Mouse (Mus musculus) erythroblast, embryonic 14.5 days (primary cell): ENCODE data around the gene Trib2. TPM values are rescaled to one million over a fixed set of nuclear protein-coding genes. Genes with fewer than 3 reads are reported as not detected.
A peak's percentile ranks its signal among the peaks of the same experiment; 100 is the strongest.

Experiments
- H3K27me3 ChIP-seq: 2 replicates; pipeline ENCODE4 v1.6.1; 2012; ENCODE audit warnings: inconsistent platforms; ENCODE audit not compliant: control insufficient read depth
- H3K36me3 ChIP-seq: 2 replicates; pipeline ENCODE4 v1.6.1; 2012; ENCODE audit warnings: mild to moderate bottlenecking, inconsistent platforms; ENCODE audit not compliant: control insufficient read depth
- H3K4me1 ChIP-seq: 2 replicates; pipeline ENCODE4 v1.6.1; 2012; ENCODE audit warnings: inconsistent platforms; ENCODE audit not compliant: control insufficient read depth
- H3K4me3 ChIP-seq: replicated peaks from 2 replicates; pipeline ENCODE3; 2012; ENCODE audit warnings: moderate library complexity, mild to moderate bottlenecking, inconsistent platforms
- H3K9me3 ChIP-seq: 2 replicates; pipeline ENCODE4 v1.6.1; 2012; ENCODE audit warnings: low read length, inconsistent platforms, mixed read lengths; ENCODE audit not compliant: control insufficient read depth
- GATA1 ChIP-seq: IDR thresholded peaks from 2 replicates; pipeline ENCODE4 v1.6.1; 2012; ENCODE audit warnings: low read length, inconsistent platforms, mixed read lengths
- TAL1 ChIP-seq: IDR thresholded peaks from 3 replicates; pipeline ENCODE4 v1.6.1; 2012; ENCODE audit warnings: low read length, inconsistent platforms, mixed read lengths
- polyA plus RNA-seq: library from polyadenylated mRNA; stranded (reverse); fragments of >175 nt; gene quantifications from 2 replicates; pipeline ENCODE4 v1.2.3, GENCODE M21; 2012

The Trib2 gene
- polyA plus RNA-seq, 1 experiment: not detected

DNA sequence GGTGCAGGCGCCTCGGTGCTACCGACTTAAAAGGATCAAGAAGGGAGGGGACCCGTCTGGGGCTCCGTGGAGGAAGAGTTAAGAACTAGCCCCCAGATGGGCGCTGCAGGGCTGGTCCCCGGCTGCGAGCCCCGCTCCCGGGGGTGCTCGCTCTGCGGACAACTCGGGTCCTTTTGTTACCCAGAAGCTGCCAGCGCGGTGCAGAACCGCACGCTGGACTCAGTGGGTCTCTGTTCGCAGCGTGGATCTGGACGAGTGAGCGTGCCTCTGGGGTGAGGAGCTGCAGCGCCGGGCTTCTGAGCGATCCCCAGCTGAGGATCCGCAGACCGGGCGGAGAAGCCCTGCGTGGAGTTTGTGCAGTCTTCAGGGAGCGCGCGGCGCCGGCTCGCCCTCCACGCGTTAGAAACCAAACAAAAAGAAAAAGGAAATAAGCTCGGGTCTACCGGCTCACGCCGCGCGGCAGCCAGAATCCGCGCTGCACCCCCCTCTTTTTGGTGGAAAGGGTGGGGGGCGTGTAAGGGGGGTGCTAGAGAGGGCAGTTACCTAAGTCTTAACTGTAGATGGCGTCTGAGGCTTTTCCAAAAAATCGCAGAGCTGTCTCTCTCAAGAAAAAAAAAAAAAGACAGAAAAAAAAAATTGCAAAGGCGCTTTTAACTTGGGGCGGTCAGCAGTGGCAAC, 1.0 kb downstream of the Trib2 start:
- Histone ChIP-seq H3K36me3 (no peaks in the 10 kb centered on the region), H3K4me1 (peaks cover 18% of the 10 kb centered on the region), H3K9me3 (no peaks in the 10 kb centered on the region), H3K27me3 (peaks cover 44% of the 10 kb centered on the region), H3K4me3 (peak overlapping the region; percentile 65)
- TF ChIP-seq TAL1 (no peak), GATA1 (no peak)

- Histone ChIP-seq H3K36me3 (no peaks in the 10 kb centered on the region), H3K4me1 (peaks cover 18% of the 10 kb centered on the region), H3K9me3 (no peaks in the 10 kb centered on the region), H3K27me3 (peaks cover 44% of the 10 kb centered on the region), H3K4me3 (peak overlapping the region; percentile 65)
- TF ChIP-seq GATA1: no peak
- TF ChIP-seq TAL1: no peak
Measured at GRCm38 (mm10) chr12:15815170-15815575, 1.5 kb downstream of the Trib2 start.

DNA sequence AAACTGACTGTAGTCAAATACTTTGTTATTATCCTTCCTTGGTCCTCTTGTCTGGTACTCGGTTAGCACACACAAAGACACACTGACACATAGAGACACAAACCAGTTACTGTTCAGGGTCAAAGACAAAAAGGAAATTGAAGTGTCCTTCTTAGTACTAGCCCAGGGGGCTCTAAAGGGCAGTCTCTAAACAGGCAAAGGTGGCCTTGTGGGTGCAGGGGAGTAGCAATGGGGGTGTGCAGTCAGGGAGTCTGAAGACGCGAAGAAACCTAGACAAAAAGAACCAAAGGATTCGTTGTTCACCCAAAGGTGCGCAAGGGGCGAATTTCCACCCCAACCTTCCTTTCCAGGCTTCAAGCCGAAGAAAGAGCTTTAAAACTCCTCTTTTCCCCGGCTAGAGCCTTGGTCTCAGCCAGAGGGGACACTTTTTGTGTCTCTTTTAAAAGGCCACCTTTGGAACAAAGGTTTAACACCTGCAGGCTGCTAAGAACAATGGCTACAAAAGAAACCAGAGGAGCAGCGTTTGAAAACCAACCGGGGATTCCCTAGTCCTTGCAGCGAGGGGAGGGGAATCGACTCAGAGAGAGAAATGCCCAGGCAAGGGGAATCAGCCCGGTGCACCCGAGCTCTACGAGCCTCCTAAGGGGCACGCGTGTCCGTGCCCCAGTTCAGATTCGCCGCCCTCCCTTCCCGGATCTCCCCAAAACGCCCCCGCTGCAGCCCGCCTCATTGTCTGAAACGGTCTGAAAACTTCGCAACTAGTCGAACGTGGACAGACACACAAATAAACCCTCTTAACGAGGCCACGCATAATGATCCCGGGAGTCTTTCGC, 2.3 kb downstream of the Trib2 start:
- Histone ChIP-seq H3K9me3 (no peaks in the 10 kb centered on the region), H3K27me3 (peaks cover 44% of the 10 kb centered on the region)
- no peak for TF ChIP-seq TAL1
- no peak for TF ChIP-seq GATA1

GRCm38 (mm10) chr12:15813819-15814165, 2.9 kb downstream of the Trib2 start:
- Histone ChIP-seq H3K9me3 (no peaks in the 10 kb centered on the region), H3K4me1 (peaks cover 18% of the 10 kb centered on the region), H3K27me3 (peaks cover 44% of the 10 kb centered on the region), H3K4me3 (no peak overlapping the region), H3K36me3 (no peaks in the 10 kb centered on the region)
- TF ChIP-seq TAL1 (no peak), GATA1 (no peak)

More for the DNA sequence above, 2.3 kb downstream of the Trib2 start:
- Histone ChIP-seq H3K4me1 (peaks cover 18% of the 10 kb centered on the region), H3K36me3 (no peaks in the 10 kb centered on the region), H3K4me3 (peak overlapping the region; percentile 65)

GRCm38 (mm10) chr12:15813133-15813818, 3.4 kb downstream of the Trib2 start:
- Histone ChIP-seq H3K36me3 (no peaks in the 10 kb centered on the region), H3K27me3 (peaks cover 44% of the 10 kb centered on the region), H3K4me1 (peaks cover 19% of the 10 kb centered on the region), H3K9me3 (no peaks in the 10 kb centered on the region), H3K4me3 (no peak overlapping the region)
- TF ChIP-seq TAL1: no peak
- TF ChIP-seq GATA1: no peak

DNA sequence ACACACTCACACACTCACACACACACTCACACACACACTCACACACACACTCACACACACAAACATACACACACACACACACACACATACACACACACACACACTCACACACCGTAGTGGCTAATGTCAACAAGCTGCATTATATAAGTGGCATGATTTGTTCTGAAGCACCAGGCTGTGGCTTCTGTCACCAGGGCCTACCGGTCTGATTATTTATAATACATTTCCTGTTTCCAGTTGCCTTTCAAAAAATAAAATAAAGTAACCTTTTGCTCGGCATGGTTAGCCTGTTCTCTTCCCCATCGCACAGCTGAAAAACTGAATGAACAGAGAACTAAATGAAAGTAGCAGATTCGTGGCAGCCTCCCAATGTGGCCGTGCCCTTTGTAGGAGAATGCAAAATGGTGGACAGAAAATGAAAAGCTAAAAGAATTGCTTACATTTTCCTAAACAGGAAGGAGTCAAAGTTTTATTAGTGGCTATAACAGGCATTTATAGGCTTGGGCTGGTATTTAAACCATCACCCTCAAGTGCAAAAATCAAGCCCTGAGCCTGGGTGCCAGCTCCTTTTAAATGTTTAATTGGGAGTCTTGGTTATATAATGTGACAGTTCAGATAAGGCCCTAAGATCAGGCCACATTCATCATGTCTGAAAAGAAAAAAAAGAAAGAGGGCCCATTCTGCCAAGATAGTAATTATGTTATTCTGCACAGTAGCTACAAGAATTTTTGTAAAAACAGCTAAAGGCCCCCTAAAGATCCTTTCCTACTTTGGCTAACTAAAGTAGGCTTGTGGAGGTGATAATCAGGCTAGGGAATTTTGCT, 4.4 kb downstream of the Trib2 start:
- peaks cover 42% of the 10 kb centered on the region for H3K27me3 ChIP-seq
- H3K4me3 ChIP-seq: no peak overlapping the region
- TF ChIP-seq GATA1: no peak
- TF ChIP-seq TAL1: no peak
- no peaks in the 10 kb centered on the region for H3K36me3 ChIP-seq
- H3K9me3 ChIP-seq: no peaks in the 10 kb centered on the region
- H3K4me1 ChIP-seq: peaks cover 23% of the 10 kb centered on the region

GRCm38 (mm10) chr12:15811682-15812081, 5.0 kb downstream of the Trib2 start:
- Histone ChIP-seq H3K36me3 (no peaks in the 10 kb centered on the region), H3K4me3 (no peak overlapping the region), H3K27me3 (peaks cover 36% of the 10 kb centered on the region), H3K4me1 (peaks cover 19% of the 10 kb centered on the region), H3K9me3 (no peaks in the 10 kb centered on the region)
- TF ChIP-seq TAL1: no peak
- TF ChIP-seq GATA1: no peak

DNA sequence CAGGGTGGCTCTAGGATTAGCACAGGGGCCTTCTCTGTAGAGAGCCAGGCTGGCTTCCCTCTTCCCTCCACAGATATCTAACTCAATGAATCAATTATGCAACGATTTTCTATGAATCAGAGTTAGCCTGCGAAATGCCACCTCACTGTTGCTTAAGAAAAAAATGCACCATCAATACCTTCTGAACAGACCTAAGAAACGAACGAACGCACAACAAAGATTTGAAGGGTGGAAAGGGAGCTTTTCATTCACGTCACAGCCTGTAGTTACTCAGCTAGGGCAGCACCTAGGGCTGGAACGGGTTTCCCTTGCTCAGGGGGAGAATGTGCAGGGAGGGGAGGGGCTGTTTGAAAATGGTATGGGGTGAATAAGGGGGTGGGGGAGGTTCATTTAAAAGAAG, 5.8 kb downstream of the Trib2 start:
- no peak for TF ChIP-seq TAL1
- TF ChIP-seq GATA1: no peak
- Histone ChIP-seq H3K36me3 (no peaks in the 10 kb centered on the region), H3K27me3 (peaks cover 29% of the 10 kb centered on the region), H3K9me3 (no peaks in the 10 kb centered on the region), H3K4me3 (no peak overlapping the region), H3K4me1 (peaks cover 16% of the 10 kb centered on the region)

- TF ChIP-seq GATA1 (no peak), TAL1 (no peak)
- no peaks in the 10 kb centered on the region for H3K36me3 ChIP-seq
- no peaks in the 10 kb centered on the region for H3K9me3 ChIP-seq
- H3K4me3 ChIP-seq: no peak overlapping the region
- peaks cover 8% of the 10 kb centered on the region for H3K4me1 ChIP-seq
- H3K27me3 ChIP-seq: peaks cover 16% of the 10 kb centered on the region
Measured at GRCm38 (mm10) chr12:15809657-15810056, 7.1 kb downstream of the Trib2 start.
